Mouse (Mus musculus): Measurements from ENCODE around the gene Gatad2b.

DNA sequence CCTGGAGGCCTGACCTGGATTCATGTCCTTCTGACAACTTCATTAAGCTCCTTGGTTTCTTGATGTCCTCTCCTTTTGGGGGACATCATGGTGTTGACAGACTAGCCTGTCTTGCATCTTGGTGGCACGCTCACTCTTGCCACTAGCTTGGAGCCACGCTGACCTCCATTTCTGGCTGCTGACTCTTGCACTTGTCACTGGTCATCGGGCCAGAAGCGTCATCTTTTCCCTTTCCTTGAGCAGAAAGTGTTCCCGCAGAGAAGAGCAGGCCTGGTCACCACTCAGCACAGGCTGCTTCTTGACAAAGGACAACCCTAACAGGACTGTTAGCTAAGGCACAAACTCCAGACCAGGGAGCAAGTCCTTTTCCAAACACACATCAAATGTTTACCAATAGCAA is 113.4 kb downstream of the Gatad2b start:
- no peak for TF ChIP-seq CTCF (IDR thresholded peaks at IDR 0.05; ENCODE audit: low read depth)
- no peak for TF ChIP-seq EP300 (IDR thresholded peaks at IDR 0.05; ENCODE audit: low read depth)

All from heart, postnatal 0 days (tissue).